Mouse (Mus musculus) midbrain, embryonic 14.5 days (tissue): Measurements from ENCODE around the gene Rbp4. TPM values are rescaled to one million over a fixed set of nuclear protein-coding genes. Genes with fewer than 3 reads are reported as not detected.

ENCODE experiments used
- ATAC-seq: fragments of 200-750 bp; cut with Nextera tagmentation; 2 replicates; pipeline ENCODE4 v1.8.0; 2017; ENCODE audit warnings: moderate number of reproducible peaks, moderate library complexity; ENCODE audit not compliant: low FRiP score, low TSS enrichment
- DNase-seq: peaks from one replicate; pipeline ENCODE4 v3.0.0-alpha.2; 2015
- H3K27ac ChIP-seq: fragments of 300-500 bp; sonication (generic); replicated peaks from 2 replicates; pipeline ENCODE4 v1.5.1; 2014; ENCODE audit warnings: mild to moderate bottlenecking, low read depth, low read length, moderate library complexity
- H3K27me3 ChIP-seq: fragments of 300-500 bp; sonication (generic); 2 replicates; pipeline ENCODE4 v1.6.1; 2014; ENCODE audit warnings: low read length, control low read depth, mixed read lengths; ENCODE audit not compliant: control insufficient read depth, insufficient read depth
- H3K36me3 ChIP-seq: fragments of 300-500 bp; sonication (generic); 2 replicates; pipeline ENCODE4 v1.6.1; 2014; ENCODE audit warnings: low read length, control low read depth; ENCODE audit not compliant: control insufficient read depth, insufficient read depth
- H3K4me1 ChIP-seq: fragments of 300-500 bp; sonication (generic); 2 replicates; pipeline ENCODE4 v1.6.1; 2014; ENCODE audit warnings: mild to moderate bottlenecking, antibody characterized with exemption, low read length, control low read depth; ENCODE audit not compliant: control insufficient read depth, insufficient read depth
- H3K4me2 ChIP-seq: fragments of 300-500 bp; sonication (generic); 2 replicates; pipeline ENCODE4 v1.6.1; 2014; ENCODE audit warnings: mild to moderate bottlenecking, low read length, moderate library complexity
- H3K4me3 ChIP-seq: fragments of 300-500 bp; sonication (generic); replicated peaks from 2 replicates; pipeline ENCODE4 v1.5.1; 2014; ENCODE audit warnings: low read depth, low read length
- H3K9ac ChIP-seq: fragments of 300-500 bp; sonication (generic); replicated peaks from 2 replicates; pipeline ENCODE4 v1.6.1; 2014; ENCODE audit warnings: mild to moderate bottlenecking, low read length, moderate library complexity
- H3K9me3 ChIP-seq: fragments of 300-500 bp; sonication (generic); 2 replicates; pipeline ENCODE4 v1.6.1; 2016; ENCODE audit warnings: low read length, control low read depth, mixed read lengths; ENCODE audit not compliant: control insufficient read depth
- WGBS: fragments of 180-500 bp; shearing (Covaris S2); extraction: QIAGEN DNeasy Blood & Tissue Kit; methylation state at CpG from one replicate; pipeline ENCODE4 v1.1.7; 2014; 5-methylcytosine and 5-hydroxymethylcytosine counted together
- polyA plus RNA-seq: library from polyadenylated mRNA; unstranded; fragments of >200 nt; fragmentation: Nextera tagmentation; extraction: Ambion mirVana; gene quantifications from 2 replicates; pipeline ENCODE4 v1.2.1, GENCODE M21; 2014

Rbp4 gene
- polyA plus RNA-seq, 1 experiment from 2014 or later, result 4.1 TPM

DNA sequence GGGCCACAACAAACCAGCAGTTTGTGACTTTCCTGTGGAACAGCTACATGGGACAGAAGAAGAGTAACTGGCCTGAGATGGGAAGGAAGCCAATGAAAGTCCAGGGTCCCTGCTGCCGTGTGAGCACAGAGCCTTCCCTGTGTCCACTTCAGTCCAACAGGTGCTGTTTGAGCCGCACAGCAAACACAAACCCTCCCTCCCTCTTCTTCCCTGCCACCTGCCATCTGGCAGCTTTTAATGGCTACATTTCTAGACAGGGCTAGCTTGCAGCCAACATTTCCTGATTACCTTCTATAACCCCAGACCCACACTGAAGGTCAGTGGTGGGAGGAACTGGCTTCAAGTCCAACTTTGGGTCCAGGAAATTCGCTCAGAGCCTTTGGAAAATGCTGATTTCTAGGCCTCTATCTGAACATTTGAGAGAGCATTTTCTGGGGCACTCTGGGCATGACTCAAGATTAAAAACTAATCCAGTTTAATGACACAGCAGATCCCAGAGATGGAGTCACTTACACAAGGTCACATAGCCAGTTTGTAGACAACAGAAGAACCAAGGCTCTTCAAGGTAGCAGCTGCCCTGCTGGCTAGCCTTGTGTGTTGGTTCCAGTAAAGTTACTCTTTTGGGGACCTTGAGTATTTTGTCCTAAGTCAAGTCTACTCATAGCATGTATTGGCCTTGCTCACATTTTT, 47.1 kb downstream of the Rbp4 start:
- no peaks in the 10 kb centered on the region for H3K27me3 ChIP-seq
- H3K27ac ChIP-seq, result no peak overlapping the region
- no peak overlapping the region for H3K4me3 ChIP-seq
- 83% methylated on average over 3 of the region's 3 CpGs for WGBS
- H3K9me3 ChIP-seq, result no peaks in the 10 kb centered on the region
- no peak overlapping the region for H3K4me2 ChIP-seq
- H3K36me3 ChIP-seq, result 0 out of 2 replicates have a peak, but pooled peaks cover 7% of the 10 kb centered on the region
- H3K9ac ChIP-seq, result no peak overlapping the region
- H3K4me1 ChIP-seq, result no peaks in the 10 kb centered on the region
- ATAC-seq (no peak), DNase-seq (no peak)

DNA sequence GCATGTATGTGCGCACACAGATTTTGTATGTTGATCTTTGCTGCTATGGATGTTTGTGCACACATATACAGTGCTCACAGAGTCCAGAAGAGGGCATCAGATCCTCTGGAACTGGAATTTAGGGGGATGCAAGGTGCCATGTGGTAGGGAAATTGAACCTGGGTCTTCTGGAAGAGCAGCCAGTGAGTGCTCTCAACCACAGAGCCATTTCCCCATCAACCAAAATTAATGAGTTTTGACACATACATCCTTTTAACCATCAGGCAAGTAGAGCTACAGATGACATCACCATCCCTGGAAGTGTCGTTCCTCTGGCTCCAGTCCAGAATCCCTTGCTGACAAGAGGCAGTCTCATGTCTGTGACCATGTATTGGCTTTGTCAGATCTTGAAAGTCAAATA, 48.8 kb downstream of the Rbp4 start:
- no peak overlapping the region for H3K27ac ChIP-seq
- H3K36me3 ChIP-seq, result 0 out of 2 replicates have a peak, but pooled peaks cover 16% of the 10 kb centered on the region
- H3K27me3 ChIP-seq, result no peaks in the 10 kb centered on the region
- no peak overlapping the region for H3K4me2 ChIP-seq
- ATAC-seq, result no peak
- WGBS, result 78% methylated on average over 2 of the region's 2 CpGs
- no peak overlapping the region for H3K9ac ChIP-seq
- H3K4me1 ChIP-seq, result no peaks in the 10 kb centered on the region
- H3K4me3 ChIP-seq, result no peak overlapping the region
- peak; percentile 14 for DNase-seq
- H3K9me3 ChIP-seq, result no peaks in the 10 kb centered on the region

- Histone ChIP-seq H3K4me1 (no peaks in the 10 kb centered on the region), H3K27me3 (no peaks in the 10 kb centered on the region), H3K4me3 (no peak overlapping the region), H3K9me3 (no peaks in the 10 kb centered on the region), H3K4me2 (no peak overlapping the region), H3K27ac (no peak overlapping the region), H3K9ac (no peak overlapping the region), H3K36me3 (0 out of 2 replicates have a peak, but pooled peaks cover 23% of the 10 kb centered on the region)
- ATAC-seq (no peak), DNase-seq (no peak)
- 86% methylated on average over 11 of the region's 11 CpGs for WGBS
These were observed 50.0 kb downstream of the Rbp4 start for GRCm38 (mm10) chr19:38075051-38075450.

DNA sequence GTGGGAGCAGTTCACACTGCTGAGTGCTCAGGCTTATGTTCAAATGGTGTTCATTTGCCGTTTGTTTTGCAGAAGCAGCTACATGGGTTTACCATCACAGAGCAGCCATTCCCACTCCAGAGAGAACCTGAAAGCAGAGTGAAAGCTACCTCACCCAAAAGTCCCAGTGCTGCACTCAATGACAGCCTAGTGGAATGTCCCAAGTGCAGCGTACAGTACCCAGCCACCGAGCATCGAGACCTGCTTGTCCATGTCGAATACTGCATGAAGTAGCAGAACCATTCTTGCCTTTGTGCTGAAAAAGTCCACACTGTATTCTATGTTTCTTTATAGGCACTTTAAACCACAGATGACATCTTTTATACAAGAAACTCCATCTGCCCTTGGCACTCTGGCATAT, 51.9 kb downstream of the Rbp4 start:
- DNase-seq (no peak), ATAC-seq (no peak)
- 95% methylated on average over 5 of the region's 5 CpGs for WGBS
- Histone ChIP-seq H3K27me3 (no peaks in the 10 kb centered on the region), H3K9ac (no peak overlapping the region), H3K4me3 (no peak overlapping the region), H3K4me1 (no peaks in the 10 kb centered on the region), H3K4me2 (no peak overlapping the region), H3K27ac (no peak overlapping the region), H3K36me3 (0 out of 2 replicates have a peak, but pooled peaks cover 23% of the 10 kb centered on the region), H3K9me3 (no peaks in the 10 kb centered on the region)

Other genes with a start within 250 kb of the Rbp4 start
- gene Myof, start 81.7 kb downstream of the Rbp4 start, polyA plus RNA-seq, result 0.15 and 1.1 TPM in 2 replicates
- 2.8 and 10.0 TPM in 2 replicates for gene Cep55, start 70.3 kb downstream of the Rbp4 start, polyA plus RNA-seq
- gene Ffar4, start 28.2 kb downstream of the Rbp4 start, polyA plus RNA-seq, result 0.14 and 0.15 TPM in 2 replicates
- 0.20 and 0.21 TPM in 2 replicates for gene Pde6c, start 7.5 kb upstream of the Rbp4 start, polyA plus RNA-seq
- gene Fra10ac1, start 98.9 kb upstream of the Rbp4 start, polyA plus RNA-seq, result 40.3 and 41.0 TPM in 2 replicates
- gene Lgi1, start 139.3 kb upstream of the Rbp4 start, polyA plus RNA-seq, result 15.0 and 15.1 TPM in 2 replicates